Mouse (Mus musculus) hindbrain, embryonic 15.5 days (tissue): ENCODE results near the gene Zfp563. TPM values are rescaled to one million over a fixed set of nuclear protein-coding genes. Genes with fewer than 3 reads are reported as not detected.

Experiments used
- polyA plus RNA-seq: library from polyadenylated mRNA; unstranded; fragments of >200 nt; fragmentation: Nextera tagmentation; extraction: Ambion mirVana; gene quantifications from 2 replicates; pipeline ENCODE4 v1.2.1, GENCODE M21; 2015

Zfp563 gene
- polyA plus RNA-seq, 1 experiment from 2014 or later, result 19.1 TPM

Other genes with a start within 250 kb of the Zfp563 start
- gene Zfp870, start 197.7 kb upstream of the Zfp563 start, polyA plus RNA-seq, result 7.3 and 7.9 TPM in 2 replicates
- not detected in 2 replicates for gene Cyp4f14, start 172.0 kb upstream of the Zfp563 start, polyA plus RNA-seq
- 9.8 and 10.6 TPM in 2 replicates for gene Cyp4f13, start 141.9 kb upstream of the Zfp563 start, polyA plus RNA-seq
- 7.5 and 8.2 TPM in 2 replicates for gene Zfp472, start 123.5 kb upstream of the Zfp563 start, polyA plus RNA-seq
- 18.3 and 19.1 TPM in 2 replicates for gene Zfp952, start 96.2 kb upstream of the Zfp563 start, polyA plus RNA-seq
- 23.9 and 26.1 TPM in 2 replicates for gene Zfp763, start 55.9 kb upstream of the Zfp563 start, polyA plus RNA-seq
- not detected in 2 replicates for gene 4921501E09Rik, start 21.3 kb upstream of the Zfp563 start, polyA plus RNA-seq
- 0.45 and 0.49 TPM in 2 replicates for gene Morc2b, start 50.4 kb downstream of the Zfp563 start, polyA plus RNA-seq
- not detected in 2 replicates for gene Olfr55, start 79.1 kb downstream of the Zfp563 start, polyA plus RNA-seq
- gene Olfr239, start 102.0 kb downstream of the Zfp563 start, polyA plus RNA-seq, result not detected in 2 replicates
- 0.04 TPM in 2 replicates for gene Olfr1564, start 132.4 kb downstream of the Zfp563 start, polyA plus RNA-seq
- 22.3 and 22.4 TPM in 2 replicates for gene Zfp955a, start 165.8 kb downstream of the Zfp563 start, polyA plus RNA-seq
- gene Olfr63, start 175.4 kb downstream of the Zfp563 start, polyA plus RNA-seq, result 0.03 and 0.05 TPM in 2 replicates
- gene Zfp955b, start 200.2 kb downstream of the Zfp563 start, polyA plus RNA-seq, result 18.6 and 19.5 TPM in 2 replicates